Mouse (Mus musculus) CH12.LX (cell line): Measurements from ENCODE around the gene Coro2b.

Experiments used
- CTCF ChIP-seq, 2 experiments: IDR thresholded peaks in 1 of 2; conservative IDR thresholded peaks in 1 of 2; 2 replicates each; pipeline ENCODE4 v1.5.1; 2011 to 2012; ENCODE audit warnings: low read depth in 2 of 2, low read length in 2 of 2, improper control_type of control experiment in 1 of 2, inconsistent platforms in 1 of 2, mild to moderate bottlenecking in 1 of 2, moderate library complexity in 1 of 2
- EP300 ChIP-seq: IDR thresholded peaks from 2 replicates; pipeline ENCODE4 v1.6.1; 2011; ENCODE audit warnings: low read length, improper control_type of control experiment
- IRF4 ChIP-seq: IDR thresholded peaks from 2 replicates; pipeline ENCODE4 v1.6.1; 2014; ENCODE audit warnings: low read depth, mild to moderate bottlenecking, inconsistent platforms, low read length, improper control_type of control experiment
- JUND ChIP-seq: conservative IDR thresholded peaks from 2 replicates; pipeline ENCODE4 v1.6.1; 2011; ENCODE audit warnings: low read depth, low read length, improper control_type of control experiment
- KAT2A ChIP-seq: IDR thresholded peaks from 2 replicates; pipeline ENCODE4 v1.6.1; 2012; ENCODE audit warnings: low read length, improper control_type of control experiment, inconsistent platforms; ENCODE audit not compliant: insufficient replicate concordance
- MAZ ChIP-seq: IDR thresholded peaks from 2 replicates; pipeline ENCODE4 v1.6.1; 2012; ENCODE audit warnings: low read depth, mild to moderate bottlenecking, inconsistent platforms, low read length, improper control_type of control experiment, moderate library complexity
- MEF2A ChIP-seq: IDR thresholded peaks from 2 replicates; pipeline ENCODE4 v1.6.1; 2014; ENCODE audit warnings: low read depth, mild to moderate bottlenecking, inconsistent platforms, low read length, improper control_type of control experiment, borderline replicate concordance
- MXI1 ChIP-seq: IDR thresholded peaks from 2 replicates; pipeline ENCODE4 v1.6.1; 2011; ENCODE audit warnings: mild to moderate bottlenecking, low read depth, low read length, improper control_type of control experiment
- POLR2A ChIP-seq: IDR thresholded peaks from 2 replicates; pipeline ENCODE4 v1.6.1; 2011; ENCODE audit warnings: low read depth, mild to moderate bottlenecking, improper control_type of control experiment, low read length
- RAD21 ChIP-seq: IDR thresholded peaks from 2 replicates; pipeline ENCODE4 v1.6.1; 2011; ENCODE audit warnings: low read depth, mild to moderate bottlenecking, low read length, improper control_type of control experiment, moderate library complexity
- RCOR1 ChIP-seq: conservative IDR thresholded peaks from 2 replicates; pipeline ENCODE4 v1.6.1; 2012; ENCODE audit warnings: low read depth, mild to moderate bottlenecking, inconsistent platforms, low read length, improper control_type of control experiment
- SIN3A ChIP-seq: IDR thresholded peaks from 2 replicates; pipeline ENCODE4 v1.6.1; 2012; ENCODE audit warnings: low read length, improper control_type of control experiment, inconsistent platforms

GRCm38 (mm10) chr9:62518572-62518971 is 18.3 kb downstream of the Coro2b start:
- TF ChIP-seq MAZ (no peak), KAT2A (no peak), JUND (no peak), CTCF (conservative IDR thresholded peaks at IDR 0.05 in 1 of 2, IDR thresholded peaks at IDR 0.05 in 1 of 2; ENCODE audit: low read depth in 2 of 2, low read length in 2 of 2) (no peak), MXI1 (no peak), RCOR1 (no peak), MEF2A (no peak), POLR2A (no peak), IRF4 (no peak), EP300 (no peak), RAD21 (no peak), SIN3A (no peak)
